23 mouse cellular contexts compared by ENCODE assay signal in the genomic region with DNA sequence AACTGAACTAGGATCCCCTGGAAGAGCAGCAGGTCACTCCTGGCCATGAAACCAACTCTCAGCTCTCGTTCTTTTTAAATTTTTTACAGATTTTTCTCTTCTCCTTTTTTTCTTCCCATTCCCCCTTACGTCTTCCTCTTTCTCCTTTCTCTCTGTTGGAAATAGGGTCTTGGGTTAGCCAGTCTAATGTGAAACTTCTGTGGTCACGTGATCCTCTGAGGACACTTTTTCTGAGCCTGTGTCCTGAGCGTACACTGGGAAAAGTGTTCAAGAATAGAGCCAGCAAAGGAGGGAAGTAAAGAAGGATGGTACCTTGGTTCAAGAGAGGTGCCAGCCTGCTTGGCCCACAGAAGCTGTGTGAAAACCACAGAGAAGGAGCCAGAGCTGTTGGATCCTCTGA. TPM values are rescaled to one million over a fixed set of nuclear protein-coding genes. Genes with fewer than 3 reads are reported as not detected.
DNase-seq lines count a peak whose midpoint lies in the region; ATAC-seq and TF ChIP-seq lines count a peak whose summit lies in the region.
"Had no signal": no experiment of that assay in that cellular context is flagged by ENCODE, and none has a peak within 500 bp of the region (broad histone marks: within the 10 kb centered on the region; RNA-seq: fewer than 3 reads in every experiment).

No protein-coding gene starts in this region.

- no peak overlapping the region for H3ac ChIP-seq in myocyte (ENCODE audit: control insufficient read depth, insufficient read length)

- intact Hi-C loops in gastrocnemius, postnatal 14 days (cut with DNase I; ENCODE audit: low total_unique reads): no loop called here

- in situ Hi-C loops in CH12.LX (cut with MboI; ENCODE audit: low pct_ligation_motif_present, low pct_unique_long_range_greater_than_20kb, low sequenced_read_pairs): no loop called here

- DNase-seq in CH12.LX (ENCODE audit: extremely low read depth): no peak
- DNase-seq in gastrocnemius, postnatal 14 days: no peak
- DNase-seq: adrenal gland, adult 2 months; adrenal gland, postnatal 10 days; adrenal gland, postnatal 25 days; cerebellum, adult 11 months; cerebellum, adult 18-20 months; cerebellum, adult 8-10 months; cerebellum, adult 9-11 months; cerebellum, postnatal 14 days; cerebellum, postnatal 36 days had no signal

- H3K9me3 ChIP-seq in CH12.LX (replicated peaks; ENCODE audit: low read length): peaks cover 3% of the 10 kb centered on the region
- no peaks in the 10 kb centered on the region; the same call in 1 of the 2 replicates for H3K9me3 ChIP-seq in heart, embryonic 12.5 days (replicated peaks)
- H3K9me3 ChIP-seq: embryonic facial prominence, embryonic 10.5 days; embryonic facial prominence, embryonic 12.5 days; forebrain, embryonic 10.5 days; forebrain, embryonic 12.5 days had no signal

- no peak for TF ChIP-seq RAD21 in CH12.LX (IDR thresholded peaks at IDR 0.05; ENCODE audit: low read depth, low read length)

- no peak overlapping the region for H3K27ac ChIP-seq in CH12.LX (ENCODE audit: insufficient read depth, low read depth)
- H3K27ac ChIP-seq in heart, embryonic 12.5 days (ENCODE audit: poor library complexity, severe bottlenecking): no peak overlapping the region
- H3K27ac ChIP-seq: embryonic facial prominence, embryonic 10.5 days; embryonic facial prominence, embryonic 12.5 days; forebrain, embryonic 10.5 days; forebrain, embryonic 12.5 days had no signal

- H3K27me3 ChIP-seq in CH12.LX (replicated peaks) (peaks cover 4% of the 10 kb centered on the region), myocyte (ENCODE audit: control insufficient read depth, insufficient read depth, insufficient read length) (no peaks in the 10 kb centered on the region)
- H3K27me3 ChIP-seq in heart, embryonic 12.5 days (replicated peaks): no peaks in the 10 kb centered on the region
- H3K27me3 ChIP-seq: forebrain, embryonic 12.5 days had no signal

- no peaks in the 10 kb centered on the region for H3K79me2 ChIP-seq in CH12.LX (replicated peaks; ENCODE audit: control insufficient read depth, extremely low read depth, insufficient read depth, poor library complexity, severe bottlenecking)
- no peaks in the 10 kb centered on the region for H3K79me2 ChIP-seq in myocyte (ENCODE audit: control insufficient read depth, insufficient read depth)

- 76% methylated on average over 4 of the region's 4 CpGs for WGBS in heart, embryonic 12.5 days

- H3K4me1 ChIP-seq in CH12.LX (ENCODE audit: control insufficient read depth in 1 of 2, insufficient read depth in 2 of 2): 0 out of 4 replicates have a peak, but pooled peaks cover under 1 to 2% of the 10 kb centered on the region in 2 experiments
- H3K4me1 ChIP-seq in heart, embryonic 12.5 days (replicated peaks): no peaks in the 10 kb centered on the region
- H3K4me1 ChIP-seq: forebrain, embryonic 12.5 days had no signal

- TF ChIP-seq EP300 in CH12.LX (IDR thresholded peaks at IDR 0.05; ENCODE audit: low read length): no peak

- no peak for TF ChIP-seq POLR2A in CH12.LX (IDR thresholded peaks at IDR 0.05; ENCODE audit: low read depth, low read length)
- no peak for TF ChIP-seq POLR2A in myocyte (IDR thresholded peaks at IDR 0.05; ENCODE audit: insufficient read length, low read depth)

- no peak overlapping the region for H3K9ac ChIP-seq in CH12.LX (ENCODE audit: insufficient read depth, low read depth)
- H3K9ac ChIP-seq in heart, embryonic 12.5 days: no peak overlapping the region
- H3K9ac ChIP-seq: embryonic facial prominence, embryonic 12.5 days; forebrain, embryonic 12.5 days had no signal

- TF ChIP-seq CTCF in CH12.LX (conservative IDR thresholded peaks at IDR 0.05 in 1 of 2, IDR thresholded peaks at IDR 0.05 in 1 of 2; ENCODE audit: low read depth in 2 of 2, low read length in 2 of 2): no peak

- H3K4me2 ChIP-seq in CH12.LX (ENCODE audit: insufficient read depth, low read depth, poor library complexity, severe bottlenecking) (no peak overlapping the region), myocyte (ENCODE audit: low read depth) (no peak overlapping the region)
- no peak overlapping the region for H3K4me2 ChIP-seq in heart, embryonic 12.5 days
- H3K4me2 ChIP-seq: embryonic facial prominence, embryonic 12.5 days; forebrain, embryonic 12.5 days had no signal

- H3K36me3 ChIP-seq in CH12.LX (replicated peaks in 1 of 2; ENCODE audit: control insufficient read depth in 1 of 2, insufficient read depth in 1 of 2, low read length in 1 of 2): no peaks in the 10 kb centered on the region
- H3K36me3 ChIP-seq in myocyte (ENCODE audit: control insufficient read depth, insufficient read depth): no peaks in the 10 kb centered on the region
- no peaks in the 10 kb centered on the region for H3K36me3 ChIP-seq in heart, embryonic 12.5 days
- H3K36me3 ChIP-seq: embryonic facial prominence, embryonic 10.5 days; embryonic facial prominence, embryonic 12.5 days; forebrain, embryonic 10.5 days; forebrain, embryonic 12.5 days had no signal

- dilution Hi-C loops in CH12.LX (cut with MboI; ENCODE audit: extremely low pct_ligation_motif_present, extremely low pct_unique_long_range_greater_than_20kb, low sequenced_read_pairs): no loop called here

- H3K4me3 ChIP-seq in CH12.LX (replicated peaks in 1 of 3; ENCODE audit: low read depth in 2 of 3, low read length in 2 of 3, poor library complexity in 1 of 3) (no peak overlapping the region), myocyte (no peak overlapping the region)
- no peak overlapping the region for H3K4me3 ChIP-seq in heart, embryonic 12.5 days
- H3K4me3 ChIP-seq: embryonic facial prominence, embryonic 10.5 days; embryonic facial prominence, embryonic 12.5 days; forebrain, embryonic 10.5 days; forebrain, embryonic 12.5 days had no signal

- ATAC-seq in granulocyte monocyte progenitor cell, adult 5-6 weeks (replicated peaks; ENCODE audit: poor library complexity, severe bottlenecking): peak; percentile 74
- ATAC-seq in erythroid progenitor cell, adult 5-6 weeks (replicated peaks; ENCODE audit: low FRiP score, poor library complexity, severe bottlenecking): no peak
- ATAC-seq in heart, embryonic 12.5 days (ENCODE audit: insufficient number of reproducible peaks, low FRiP score): no peak
- ATAC-seq: CD4-positive, CD25-positive, alpha-beta regulatory T cell, adult 4 months; forebrain, embryonic 14.5 days; forebrain, embryonic 16.5 days had no signal

TF ChIP-seq in CH12.LX, 34 proteins besides CTCF, POLR2A, EP300 and RAD21 (continues in another document):
- TF ChIP-seq USF1 (IDR thresholded peaks at IDR 0.05; ENCODE audit: low read depth, low read length): 0 out of 2 replicates have a peak, but pooled peaks have one; percentile 10

TF ChIP-seq in myocyte, 11 proteins besides CTCF, POLR2A, EP300 and RAD21 (continues in another document):
- TF ChIP-seq SRF (IDR thresholded peaks at IDR 0.05; ENCODE audit: control insufficient read depth, insufficient read length, low read depth): no peak

RNA-seq across cellular contexts. Expression of a gene that starts 23.1 kb away (rescaled TPM):
- total RNA-seq in CH12.LX (2012; rRNA removed) (0.47 and 1.3 TPM in 2 replicates), CH12.LX (2014; rRNA removed) (1.4 and 2.3 TPM in 2 replicates)
- polyA plus RNA-seq in CH12.LX (2012; ENCODE audit: insufficient read length, low read depth) (3.2 and 4.1 TPM in 2 replicates), myocyte (2012; fragmentation: generic; extraction: Trizol) (2.7 TPM)
- 1.3 and 2.4 TPM in 2 replicates for total RNA-seq in granulocyte monocyte progenitor cell, adult 5-6 weeks (2014; fragmentation: Nextera tagmentation)
- 1.2 and 2.2 TPM in 2 replicates for total RNA-seq in granulocyte monocyte progenitor cell, adult 5-6 weeks (2017)
- total RNA-seq in erythroid progenitor cell, adult 5-6 weeks (2015; ENCODE audit: low replicate concordance): not detected in 2 replicates
- 11.6 TPM in 1 of 2 replicates, not detected in the other for total RNA-seq in erythroid progenitor cell, adult 5-6 weeks (2017; ENCODE audit: low replicate concordance)
- 1 to 10 TPM; 1.9 to 2.2 TPM for total RNA-seq in gastrocnemius, postnatal 14 days (2021)
- polyA plus RNA-seq in heart, embryonic 12.5 days (2016; fragmentation: Nextera tagmentation; extraction: Ambion mirVana): 6.2 and 6.7 TPM in 2 replicates

RNA-seq across cellular contexts. Expression of a gene that starts 34.9 kb away (rescaled TPM):
- total RNA-seq in CH12.LX (2012; rRNA removed) (5.7 and 8.6 TPM in 2 replicates), CH12.LX (2014; rRNA removed) (5.9 and 6.2 TPM in 2 replicates)
- polyA plus RNA-seq in CH12.LX (2012; ENCODE audit: insufficient read length, low read depth) (7.4 and 7.9 TPM in 2 replicates), myocyte (2012; fragmentation: generic; extraction: Trizol) (0.60 TPM)
- total RNA-seq in granulocyte monocyte progenitor cell, adult 5-6 weeks (2014; fragmentation: Nextera tagmentation): 11.0 and 16.9 TPM in 2 replicates
- total RNA-seq in granulocyte monocyte progenitor cell, adult 5-6 weeks (2017): 10.3 and 10.8 TPM in 2 replicates
- 2.2 and 2.5 TPM in 2 replicates for total RNA-seq in erythroid progenitor cell, adult 5-6 weeks (2015; ENCODE audit: low replicate concordance)
- total RNA-seq in erythroid progenitor cell, adult 5-6 weeks (2017; ENCODE audit: low replicate concordance): 3.6 and 5.9 TPM in 2 replicates
- 1 to 10 TPM; 3.3 to 4.6 TPM for total RNA-seq in gastrocnemius, postnatal 14 days (2021)
- polyA plus RNA-seq in heart, embryonic 12.5 days (2016; fragmentation: Nextera tagmentation; extraction: Ambion mirVana): 11.1 and 11.4 TPM in 2 replicates

RNA-seq across cellular contexts. Expression of a gene that starts 37.7 kb away (rescaled TPM):
- total RNA-seq in CH12.LX (2012; rRNA removed) (0.42 and 0.50 TPM in 2 replicates), CH12.LX (2014; rRNA removed) (not detected in 2 replicates)
- polyA plus RNA-seq in CH12.LX (2012; ENCODE audit: insufficient read length, low read depth) (3.6 and 4.1 TPM in 2 replicates), myocyte (2012; fragmentation: generic; extraction: Trizol) (0.42 TPM)
- total RNA-seq in granulocyte monocyte progenitor cell, adult 5-6 weeks (2014; fragmentation: Nextera tagmentation): 4.3 and 12.5 TPM in 2 replicates
- total RNA-seq in granulocyte monocyte progenitor cell, adult 5-6 weeks (2017): 1.2 and 1.9 TPM in 2 replicates
- 1.1 and 3.8 TPM in 2 replicates for total RNA-seq in erythroid progenitor cell, adult 5-6 weeks (2015; ENCODE audit: low replicate concordance)
- 2.3 TPM in 1 of 2 replicates, not detected in the other for total RNA-seq in erythroid progenitor cell, adult 5-6 weeks (2017; ENCODE audit: low replicate concordance)
- total RNA-seq in gastrocnemius, postnatal 14 days (2021): 1 to 10 TPM; 2.2 to 2.3 TPM
- 7.4 and 11.3 TPM in 2 replicates for polyA plus RNA-seq in heart, embryonic 12.5 days (2016; fragmentation: Nextera tagmentation; extraction: Ambion mirVana)

RNA-seq across cellular contexts. Expression of a gene that starts 51.3 kb away (rescaled TPM):
- total RNA-seq in CH12.LX (2012; rRNA removed): not detected in 2 replicates
- not detected in 2 replicates for total RNA-seq in CH12.LX (2014; rRNA removed)
- polyA plus RNA-seq in CH12.LX (2012; ENCODE audit: insufficient read length, low read depth): not detected in 2 replicates
- total RNA-seq in granulocyte monocyte progenitor cell, adult 5-6 weeks (2014; fragmentation: Nextera tagmentation): 3.1 TPM in 1 of 2 replicates, not detected in the other
- total RNA-seq in granulocyte monocyte progenitor cell, adult 5-6 weeks (2017): not detected in 2 replicates
- not detected for polyA plus RNA-seq in myocyte (2012; fragmentation: generic; extraction: Trizol)
- not detected in 2 replicates for total RNA-seq in erythroid progenitor cell, adult 5-6 weeks (2015; ENCODE audit: low replicate concordance)
- not detected in 2 replicates for total RNA-seq in erythroid progenitor cell, adult 5-6 weeks (2017; ENCODE audit: low replicate concordance)
- total RNA-seq in gastrocnemius, postnatal 14 days (2021): 1 to 10 TPM in 1 of 2 experiments, under 1 TPM in 1; 0.96 to 4.6 TPM
- 1.6 and 1.9 TPM in 2 replicates for polyA plus RNA-seq in heart, embryonic 12.5 days (2016; fragmentation: Nextera tagmentation; extraction: Ambion mirVana)
- total RNA-seq: MEL had no signal
- polyA plus RNA-seq: CD4-positive, CD25-positive, alpha-beta regulatory T cell, adult 4 months; forebrain, embryonic 14.5 days had no signal
